Mouse (Mus musculus): ENCODE data around the gene Nup205.

Gene Nup205

DNA sequence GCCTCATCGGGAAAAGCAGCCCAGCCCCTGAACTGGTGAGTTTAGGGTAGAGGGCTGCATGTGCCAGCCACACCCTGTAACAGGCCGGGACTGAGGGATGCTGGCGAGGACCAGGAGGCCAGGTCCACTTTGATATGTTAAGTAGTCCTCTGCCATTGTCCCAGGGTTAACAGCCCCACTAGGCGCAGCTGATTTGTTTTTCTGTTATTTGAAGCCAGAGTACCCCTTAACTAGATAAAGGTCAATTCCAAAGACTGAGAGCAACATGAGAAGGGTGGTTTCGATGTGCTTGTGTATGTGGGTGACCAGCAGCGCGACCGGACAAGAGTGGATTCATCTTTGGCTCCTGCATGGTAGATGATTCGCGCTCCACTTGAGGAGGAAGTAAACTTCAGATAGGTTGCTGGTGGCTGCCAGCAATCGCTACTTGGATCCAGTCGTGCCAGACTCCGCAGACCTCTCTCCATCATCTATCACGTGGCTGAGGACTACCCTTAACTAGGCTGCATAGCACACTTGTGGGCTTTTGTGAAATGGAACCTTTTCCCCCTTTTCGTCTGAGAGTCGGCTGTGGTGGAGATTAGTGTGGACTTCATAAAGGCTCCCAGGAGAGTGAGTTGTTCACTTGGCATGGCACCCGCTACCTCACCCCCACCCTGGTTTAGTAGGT, 74.7 kb downstream of the Nup205 start:
- no peak for DNase-seq

DNA sequence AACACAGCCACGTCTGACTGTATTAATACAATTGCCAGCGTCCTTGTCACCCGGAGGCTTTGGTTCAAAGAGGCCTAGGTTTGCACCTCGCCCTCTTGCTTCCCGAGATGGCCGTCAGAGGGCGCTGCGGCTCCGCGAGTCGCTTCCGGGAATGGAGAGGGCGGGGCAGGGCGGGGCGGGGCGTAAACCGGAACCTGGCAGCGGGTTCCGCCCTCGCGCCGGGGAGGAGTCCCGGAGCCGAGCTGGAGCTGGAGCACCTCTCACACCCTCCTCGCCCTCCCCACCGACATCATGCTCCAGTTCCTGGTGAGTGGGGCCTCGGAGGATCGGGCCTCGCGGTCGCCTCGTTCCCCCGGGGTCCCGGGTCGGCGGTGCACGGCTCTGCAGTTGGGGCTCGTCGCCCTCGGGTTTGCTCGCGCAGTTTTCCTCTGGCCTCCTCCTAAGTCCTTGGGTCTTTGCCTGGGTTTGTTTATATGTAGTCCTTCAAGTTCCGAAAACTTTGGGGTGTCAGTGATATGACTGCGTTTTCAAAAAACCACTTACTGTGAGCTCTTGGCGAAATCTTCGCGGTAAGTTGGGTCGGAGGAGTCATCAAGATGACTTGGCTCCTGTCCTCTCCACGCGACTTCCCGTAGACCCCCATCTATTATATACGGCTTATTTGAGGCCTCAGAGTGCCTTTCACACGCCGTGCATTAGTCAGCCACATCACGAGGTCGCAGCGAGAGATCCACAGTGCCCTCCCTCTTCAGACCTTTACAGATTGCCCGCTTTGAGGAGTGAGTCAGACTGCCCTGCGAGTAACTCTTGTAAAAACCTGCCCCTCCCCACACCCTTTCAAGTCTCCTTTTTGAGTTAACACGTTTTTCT, 75.5 kb downstream of the Nup205 start:
- peak; percentile 92 to 96 for DNase-seq

DNA sequence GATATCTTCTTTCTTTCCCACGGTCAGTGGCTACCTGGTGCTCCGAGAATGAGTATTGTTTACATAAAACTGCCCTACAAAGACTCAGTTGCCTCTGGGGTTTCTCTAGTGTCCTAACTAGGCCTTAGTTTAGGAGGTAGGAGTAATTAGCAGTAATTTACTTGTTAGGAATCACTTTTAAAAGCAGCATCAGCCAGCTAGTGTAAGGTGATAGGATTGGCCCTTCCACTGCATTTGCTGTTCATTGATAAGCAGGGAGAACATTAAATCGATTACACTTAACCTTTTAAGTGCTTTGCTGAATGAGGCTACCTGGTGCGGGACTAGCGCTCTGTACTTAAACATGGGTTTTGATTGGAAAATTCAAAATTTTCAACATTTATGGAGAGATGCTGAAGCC, 76.3 kb downstream of the Nup205 start:
- no peak for DNase-seq

DNA sequence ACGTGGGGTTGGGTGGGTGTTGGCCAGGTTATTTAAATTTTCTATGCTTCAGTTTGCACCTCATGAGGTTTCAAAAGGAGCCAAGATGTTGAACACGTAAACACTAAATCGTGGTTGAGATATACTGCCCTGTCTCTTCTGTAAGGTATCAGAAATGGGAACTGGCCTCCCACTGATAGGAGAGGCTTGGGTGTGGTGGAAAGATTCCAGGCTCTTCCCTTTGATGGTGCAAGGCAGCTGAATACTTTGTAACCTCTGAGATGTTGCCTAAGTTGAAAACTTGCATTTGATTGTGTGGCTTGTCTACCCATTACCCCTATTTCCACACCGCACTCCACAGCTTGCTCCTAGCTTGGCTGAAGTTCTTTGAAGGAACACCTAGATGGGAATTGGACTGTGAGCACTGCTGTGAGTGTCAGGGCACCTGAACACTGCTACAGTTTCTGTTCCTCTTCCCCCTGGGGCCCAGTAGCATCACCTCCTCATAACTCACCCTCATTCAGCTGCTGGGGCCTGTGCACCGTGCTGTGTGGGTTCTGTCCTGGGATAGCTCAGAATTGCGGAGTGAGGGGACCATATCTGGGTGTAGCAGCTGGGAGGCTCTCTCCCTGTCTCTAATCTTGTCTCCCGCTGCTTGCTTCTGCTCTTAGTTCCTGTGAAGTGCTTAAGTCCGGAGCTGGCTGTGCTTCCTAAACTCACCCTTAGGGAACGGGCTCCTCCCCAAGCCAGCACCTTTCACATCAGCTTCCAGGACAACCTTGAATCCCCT, 77.1 kb downstream of the Nup205 start:
- no peak for DNase-seq

DNA sequence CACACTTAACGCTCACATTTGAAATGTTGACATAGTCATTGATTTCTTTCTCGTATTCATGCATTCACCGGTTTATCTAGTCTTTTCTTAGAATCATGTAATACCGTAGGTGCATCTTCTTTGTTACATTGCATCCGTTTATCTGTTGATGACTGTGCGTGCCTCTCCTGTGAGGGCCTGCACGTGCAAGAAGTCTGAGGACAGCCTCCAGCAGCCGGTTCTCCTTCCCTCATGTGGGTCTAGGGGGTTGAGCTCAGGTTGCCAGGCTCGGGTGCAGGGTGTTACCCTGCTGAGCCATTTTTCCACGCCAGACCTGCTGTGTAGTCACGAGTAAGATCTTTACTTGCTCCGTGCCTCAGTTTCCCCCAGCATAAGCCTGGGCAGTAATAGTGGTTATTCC, 77.8 kb downstream of the Nup205 start:
- peak in 1 of 2 experiments; percentile 11 for DNase-seq

DNA sequence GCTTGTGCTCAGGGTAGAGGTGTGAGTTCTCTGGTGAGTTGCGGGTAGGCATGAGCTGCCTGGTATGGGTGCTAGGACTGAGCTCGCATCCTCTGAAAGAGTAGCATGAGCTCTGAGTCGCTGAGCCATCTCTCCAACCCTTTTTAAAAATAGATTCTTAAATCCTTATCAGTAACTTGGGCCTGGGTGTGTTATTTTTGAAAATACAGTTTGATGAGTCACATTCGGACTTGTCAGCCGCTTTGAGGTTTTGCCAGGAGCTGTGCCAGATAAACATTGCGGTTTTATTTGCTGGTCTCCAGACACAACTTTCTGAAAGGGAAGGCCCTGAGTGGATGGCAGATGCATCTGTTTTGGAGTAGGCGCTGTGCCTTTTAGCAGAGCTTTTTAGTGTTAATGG, 79.5 kb downstream of the Nup205 start:
- DNase-seq, result no peak

DNA sequence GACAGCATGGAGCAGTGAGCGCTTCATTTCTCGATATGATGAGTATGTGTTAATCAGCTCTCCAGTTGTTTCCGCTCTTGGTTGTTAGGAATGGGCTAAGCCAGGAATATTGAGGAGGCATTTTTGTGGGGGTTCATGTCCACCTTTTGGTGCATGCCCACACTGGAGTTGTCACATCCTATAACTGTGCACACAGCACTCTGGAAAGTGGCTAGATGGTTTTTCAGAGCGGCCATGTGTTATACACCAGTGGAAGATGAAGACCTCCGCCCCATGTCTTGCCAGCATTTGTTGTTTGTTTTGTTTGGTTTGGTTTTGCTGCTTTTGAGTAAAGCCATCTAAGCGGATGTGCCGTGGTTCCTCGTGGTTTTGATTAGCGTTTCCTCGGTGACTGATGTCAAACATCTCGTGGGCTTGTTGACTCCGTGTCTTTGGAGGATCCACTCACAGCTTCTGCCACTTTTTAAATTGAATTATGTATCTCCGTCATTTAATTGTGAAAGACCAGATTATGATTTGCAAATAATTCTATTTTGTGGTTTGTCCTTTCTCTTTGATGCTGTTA, 80.5 kb downstream of the Nup205 start:
- no peak for DNase-seq

DNA sequence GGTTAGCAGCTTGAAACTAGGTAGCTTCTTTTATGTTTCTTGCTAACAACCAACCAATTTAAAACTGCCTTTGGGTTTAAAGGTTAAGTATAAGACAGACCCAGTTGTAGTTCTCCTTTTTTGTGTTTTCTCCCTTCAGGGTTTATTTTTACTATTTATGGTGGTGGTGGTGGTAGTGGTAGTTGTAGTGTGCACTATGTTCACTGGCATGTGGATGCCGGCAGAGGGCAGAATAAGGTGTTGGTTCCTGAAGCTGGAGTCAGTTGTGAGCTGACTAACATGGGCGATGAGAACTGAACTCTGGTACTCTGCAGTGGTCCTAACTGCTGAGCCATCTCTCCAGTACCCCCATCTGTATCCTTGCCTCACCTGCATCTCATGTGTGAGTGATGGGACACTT, 81.7 kb downstream of the Nup205 start:
- DNase-seq, result no peak

DNA sequence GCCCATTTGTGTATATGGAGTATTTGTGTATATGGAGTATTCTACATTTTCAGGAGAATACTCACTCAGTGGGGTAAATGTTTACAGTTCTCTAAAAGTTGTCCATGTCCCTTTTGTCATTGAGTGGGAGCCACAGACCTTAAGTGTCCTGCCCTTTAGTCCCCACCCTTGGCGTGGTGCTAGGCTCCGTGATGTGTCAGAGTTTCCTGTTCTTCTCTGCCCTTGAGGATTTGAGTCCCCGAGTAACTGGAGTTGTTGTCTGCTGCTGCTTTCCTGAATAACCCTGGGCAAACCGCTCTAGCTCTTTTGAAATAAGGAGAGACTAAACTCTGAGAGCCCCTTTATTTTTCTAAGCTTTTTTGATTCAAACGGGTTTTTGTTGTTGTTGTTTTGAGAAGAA, 82.3 kb downstream of the Nup205 start:
- no peak for DNase-seq

DNA sequence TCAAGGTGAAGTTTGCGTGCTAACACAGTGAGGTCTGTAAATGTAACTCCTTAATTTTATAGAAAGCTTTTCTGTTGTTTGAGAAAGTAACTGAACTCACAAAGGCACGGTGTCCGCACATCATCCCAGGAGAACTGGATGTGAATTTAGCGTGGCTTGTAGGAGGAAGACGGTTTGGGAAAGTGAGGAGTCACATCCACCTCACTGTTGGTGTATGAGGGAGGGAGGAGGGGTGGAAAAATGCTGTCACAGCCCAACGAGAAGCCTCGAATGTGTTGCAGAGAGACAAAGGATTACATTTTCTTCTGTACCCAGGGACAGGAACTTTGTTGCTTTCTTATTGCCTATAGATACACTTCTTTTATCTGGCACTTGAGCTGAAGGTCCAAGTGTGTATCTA, 83.3 kb downstream of the Nup205 start:
- no peak for DNase-seq

DNA sequence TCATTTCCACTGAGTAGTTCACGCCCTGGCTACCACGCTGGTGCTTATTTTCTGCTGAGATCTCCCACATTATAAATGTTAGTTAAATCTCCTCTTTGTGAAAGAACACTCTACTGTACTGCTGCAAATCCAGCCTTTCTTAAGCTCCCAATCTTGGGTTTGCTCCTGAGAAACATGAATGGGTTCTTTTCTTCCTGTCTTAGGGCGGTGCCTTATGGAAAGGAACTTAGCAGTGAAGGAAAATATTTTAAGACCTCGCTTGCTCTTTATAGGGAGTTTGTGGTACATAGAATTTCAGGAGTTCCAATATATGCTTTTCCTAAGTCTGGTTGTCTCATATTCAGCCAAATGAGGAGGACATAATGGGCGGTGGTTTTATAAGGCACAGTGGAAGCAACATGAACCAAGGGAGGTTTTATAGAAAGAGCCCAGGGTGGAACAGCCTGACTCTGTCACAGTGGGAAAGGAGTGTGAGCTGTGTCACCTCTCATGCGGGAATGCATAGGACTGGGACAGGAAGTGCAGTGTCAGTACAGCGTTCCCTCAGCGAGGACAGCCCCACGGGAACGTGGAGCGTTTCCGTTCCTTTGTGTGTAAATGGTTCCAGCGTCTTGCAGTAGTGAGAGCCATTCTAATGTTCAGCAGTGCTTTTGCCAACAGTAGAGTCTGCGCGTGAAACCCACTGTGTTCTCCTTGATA, 88.5 kb downstream of the Nup205 start:
- no peak for DNase-seq

DNA sequence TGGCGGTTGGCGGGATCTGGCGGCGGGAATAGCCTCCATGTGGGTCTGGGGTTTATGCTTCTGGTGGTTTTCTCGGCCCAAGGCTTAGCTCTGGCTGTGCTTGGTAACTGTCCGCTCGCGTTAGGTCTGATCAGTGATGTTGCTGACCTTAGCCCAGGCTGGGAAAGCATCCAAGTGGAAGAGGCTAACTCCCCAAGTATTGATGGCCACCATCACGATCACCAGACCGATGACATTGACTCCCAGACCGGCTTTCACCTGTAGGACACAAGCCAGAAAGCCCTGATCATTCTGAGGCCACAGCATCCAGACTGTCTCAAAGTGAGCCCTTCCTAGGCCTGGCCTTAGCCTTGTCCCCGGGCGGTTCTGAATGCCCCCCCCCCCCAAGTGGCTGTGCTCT, 91.5 kb downstream of the Nup205 start:
- no peak for DNase-seq

DNA sequence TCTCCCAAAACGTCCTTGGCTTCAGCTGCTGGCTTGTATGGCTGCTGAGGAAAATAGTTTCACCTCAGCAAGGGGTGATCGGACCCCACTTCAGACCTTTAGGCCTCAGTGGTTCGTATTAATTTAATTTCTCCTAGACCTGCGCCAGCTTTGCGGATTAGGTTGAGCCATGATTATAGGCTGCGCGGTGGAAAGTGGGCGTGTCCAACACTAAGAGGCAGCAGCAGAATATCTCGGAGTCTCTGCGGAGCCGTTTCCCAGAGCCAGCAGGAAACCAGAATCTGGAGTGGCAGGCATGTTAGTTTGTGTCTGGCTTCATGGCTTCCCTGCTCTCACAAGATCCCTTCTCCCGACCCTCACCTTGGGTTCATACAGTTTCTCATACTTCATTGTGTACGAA, 92.4 kb downstream of the Nup205 start:
- no peak for DNase-seq

DNA sequence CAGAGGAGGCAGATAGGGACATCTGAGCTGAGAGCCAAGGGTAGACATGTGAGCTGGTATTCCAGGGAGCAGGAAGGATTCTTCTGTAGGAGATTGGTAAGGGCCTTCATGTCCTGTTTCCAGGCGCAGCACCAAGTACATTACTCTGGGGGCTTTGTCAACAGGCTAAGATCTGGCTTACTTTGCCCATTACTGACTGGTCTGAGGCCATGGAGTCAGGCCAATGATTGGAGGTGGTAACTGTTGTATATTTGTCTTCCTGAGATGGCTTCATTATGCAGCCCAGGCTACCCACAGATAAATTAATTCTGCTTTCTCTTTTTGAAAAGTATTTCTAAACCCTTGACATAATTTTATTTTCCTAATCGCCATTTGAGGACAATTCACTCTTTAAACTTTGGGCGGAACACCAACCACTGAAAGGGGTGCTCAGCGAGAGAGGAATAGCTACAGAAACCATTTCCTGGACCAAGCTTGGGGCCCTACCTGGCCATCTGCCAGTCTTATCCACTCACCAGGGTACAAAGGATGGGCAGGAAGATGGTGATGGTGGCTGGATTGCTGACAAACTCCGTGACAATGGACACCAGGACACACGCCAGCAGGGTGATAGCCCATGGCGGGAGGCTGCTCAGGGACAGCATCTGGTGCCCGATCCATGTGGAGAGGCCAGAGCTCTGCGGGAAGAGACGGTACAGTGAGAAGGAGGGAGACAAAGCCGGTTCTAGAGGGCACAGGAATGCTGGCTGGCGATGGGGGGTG, 94.1 kb downstream of the Nup205 start:
- DNase-seq, result peak; percentile 46 to 60

DNA sequence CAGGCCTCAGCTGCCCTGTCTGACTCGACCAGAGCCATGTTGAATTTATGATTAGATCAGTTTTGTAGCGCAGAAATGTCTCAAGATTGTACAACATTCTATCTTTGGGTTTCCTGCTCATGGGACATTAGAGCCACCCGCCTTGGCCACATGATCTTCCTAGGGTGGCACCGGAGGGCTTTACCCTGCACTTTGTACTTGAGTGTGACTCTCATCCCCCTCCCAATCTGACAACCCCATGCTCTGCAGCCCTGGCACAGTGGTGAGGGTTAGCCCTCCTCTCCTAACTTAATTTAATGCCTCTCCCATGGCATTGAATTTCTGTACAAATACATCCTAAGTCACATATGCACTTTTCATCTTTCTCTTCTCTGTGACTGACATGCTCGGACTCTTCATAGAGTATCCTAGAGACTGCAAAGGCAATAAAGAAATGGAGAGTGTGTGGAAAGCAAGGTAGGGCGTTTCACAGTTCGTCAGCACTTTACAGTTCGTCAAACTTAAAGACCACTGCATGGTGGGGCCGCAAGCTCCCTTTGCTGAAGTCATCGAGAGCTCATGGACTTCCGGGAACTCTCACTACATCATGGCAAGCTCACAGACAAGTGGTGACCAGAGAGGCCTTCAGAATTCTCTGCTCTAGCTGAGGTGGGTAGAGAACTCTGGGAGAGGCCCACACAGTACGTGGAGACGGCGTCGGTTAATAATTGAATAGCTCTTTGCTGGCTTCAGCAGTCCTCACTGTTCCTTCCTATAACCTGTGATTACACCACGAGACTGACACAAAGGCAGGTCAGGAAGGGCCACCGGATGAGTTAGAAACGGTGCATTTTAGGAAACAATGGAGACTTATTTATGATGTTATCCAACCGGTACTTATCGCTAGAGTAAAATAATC, 94.9 kb downstream of the Nup205 start:
- no peak for DNase-seq

DNA sequence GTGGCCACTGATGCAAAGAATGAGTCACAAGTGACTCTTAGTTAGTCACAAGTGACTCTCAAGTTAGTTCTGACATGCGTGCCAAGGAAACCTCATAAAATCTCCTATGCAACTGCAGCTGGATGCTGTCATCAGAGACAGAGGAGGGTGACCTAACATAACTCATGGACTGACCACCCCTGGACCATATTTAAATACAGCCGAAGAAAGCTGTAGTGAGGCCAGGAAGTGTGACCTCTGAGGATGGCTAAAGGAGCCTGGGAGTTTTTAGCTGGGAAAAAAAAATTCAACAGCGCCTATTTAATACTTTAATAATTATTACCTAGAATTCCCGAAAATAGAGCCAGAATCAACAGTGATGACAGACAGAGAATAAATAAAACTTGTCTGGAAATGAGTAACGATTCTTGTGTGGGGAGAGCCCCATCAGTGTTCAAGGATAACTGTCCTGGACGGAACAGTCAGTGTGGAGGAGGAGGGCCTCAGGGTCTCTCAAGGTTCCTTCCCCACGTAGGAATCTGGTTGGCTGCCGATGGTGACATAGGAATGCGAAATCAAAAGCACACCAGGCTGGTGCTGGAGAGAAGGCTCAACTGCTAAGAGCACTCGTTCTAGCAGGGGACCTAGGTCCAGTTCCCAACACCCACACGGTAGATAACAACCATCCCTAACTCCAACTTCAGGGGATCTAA, 96.3 kb downstream of the Nup205 start:
- DNase-seq, result no peak

DNA sequence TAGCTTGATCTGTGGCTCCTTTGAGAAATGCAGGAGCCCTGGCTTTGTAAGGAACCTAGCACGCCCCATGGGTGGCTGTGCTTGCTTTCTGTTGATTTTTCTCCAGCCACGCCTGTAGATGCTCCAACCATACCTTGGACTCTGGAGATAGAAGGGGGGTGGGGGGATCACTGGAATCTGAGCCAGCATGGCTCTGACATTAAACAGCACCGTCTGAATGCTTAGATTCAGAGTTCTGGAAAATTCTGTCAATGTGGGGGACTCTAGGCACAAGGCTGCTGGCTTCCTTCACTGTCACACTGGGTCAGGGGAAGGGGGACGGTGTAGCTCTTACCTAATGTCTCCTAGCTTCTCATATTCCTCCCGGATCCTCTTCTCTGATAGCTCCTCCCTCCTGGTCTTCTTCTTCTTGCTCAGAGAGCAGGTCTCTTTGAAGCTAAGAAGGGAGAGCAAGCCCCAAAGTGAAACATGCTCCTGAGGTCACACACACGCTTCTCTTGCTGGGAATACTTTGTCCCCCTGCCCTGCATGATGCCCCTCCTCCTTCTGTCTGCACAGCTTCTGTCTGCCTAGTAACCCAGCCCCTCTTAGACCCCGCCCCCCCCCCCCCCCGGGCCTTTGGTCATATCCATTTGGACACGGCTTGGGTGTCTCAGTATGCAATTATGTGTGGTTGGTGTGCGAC, 100.8 kb downstream of the Nup205 start:
- no peak for DNase-seq

DNA sequence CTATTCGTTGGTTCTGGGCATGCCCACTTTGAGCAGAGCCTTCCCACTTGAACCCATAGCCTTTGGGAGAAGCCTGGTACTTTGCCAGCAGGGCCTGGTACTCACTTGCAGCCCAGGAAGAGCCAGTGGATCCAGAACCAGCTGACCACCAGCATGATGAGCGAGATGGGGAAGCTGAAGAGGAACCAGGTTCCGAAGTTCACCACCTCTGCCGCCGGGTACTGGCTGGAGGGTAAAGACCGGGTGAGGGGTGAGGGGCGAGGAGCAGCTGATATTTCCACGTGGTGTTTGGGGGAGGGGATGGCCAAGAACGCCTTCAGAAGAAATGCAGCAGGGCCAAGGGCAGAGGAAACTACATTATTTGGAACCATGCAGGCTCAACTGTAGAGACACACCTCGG, 102.1 kb downstream of the Nup205 start:
- no peak for DNase-seq

DNA sequence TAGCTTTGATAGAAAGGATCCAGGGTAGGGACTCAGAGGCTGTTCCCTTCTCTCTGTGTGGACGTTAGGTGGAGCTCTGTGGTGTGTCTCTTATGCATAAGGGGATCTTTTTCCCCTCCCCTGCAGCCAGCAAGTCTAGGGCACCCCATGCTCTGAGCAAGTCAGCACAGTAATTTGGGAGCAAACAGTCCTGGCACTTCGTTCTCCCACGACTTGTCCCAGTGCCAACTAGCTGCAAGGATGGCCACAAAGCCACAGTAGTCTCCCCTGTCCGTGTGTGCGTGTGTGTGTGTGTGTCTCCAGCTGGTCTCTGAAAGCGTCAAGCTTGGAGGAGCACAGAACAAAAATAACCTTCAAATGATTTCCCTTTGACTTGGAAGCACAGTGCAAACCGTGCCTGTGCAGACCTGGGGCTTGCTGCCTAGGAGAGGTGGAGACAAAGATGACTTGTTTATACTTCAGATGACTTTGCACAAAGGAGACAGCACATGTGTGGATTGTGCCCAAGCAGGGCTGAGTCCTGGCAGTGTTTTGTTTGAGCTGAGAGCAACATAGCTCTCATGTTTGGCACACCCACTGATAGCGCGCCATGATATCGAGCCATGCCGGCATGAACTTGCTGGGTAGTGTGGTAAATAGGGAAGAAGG, 111.0 kb downstream of the Nup205 start:
- peak; percentile 35 to 63 for DNase-seq
